Mouse (Mus musculus): ENCODE results near the gene Eif4b.

- no peak for TF ChIP-seq POLR2A (IDR thresholded peaks at IDR 0.05; ENCODE audit: control insufficient read depth, extremely low read depth, insufficient read depth, low read length, poor library complexity)
- no peak for TF ChIP-seq CTCF (IDR thresholded peaks at IDR 0.05; ENCODE audit: borderline replicate concordance, control insufficient read depth, extremely low read depth, insufficient read depth, low read length, poor library complexity)
Measured at GRCm38 (mm10) chr15:102040277-102040676, 33.3 kb upstream of the Eif4b start.

All from thymus, adult 2 months (tissue).